Mouse (Mus musculus): ENCODE results near the gene Slc22a28.
"Not testable (repeated sequence)": the region's sequence is repeated elsewhere in the genome, so short reads cannot be mapped to it uniquely, and the experiment has no call there.

Slc22a28 gene

GRCm38 (mm10) chr19:8131881-8132280 is at the start of gene Slc22a28:
Gene Slc22a28 (minus strand): TSS chr19:8131982.
- DNase-seq: not testable (repeated sequence)

- no peak for DNase-seq
These were observed 17.2 kb upstream of the Slc22a28 start for GRCm38 (mm10) chr19:8148787-8149523.

GRCm38 (mm10) chr19:8142716-8143115 is 10.9 kb upstream of the Slc22a28 start:
- DNase-seq: not testable (repeated sequence)

DNA sequence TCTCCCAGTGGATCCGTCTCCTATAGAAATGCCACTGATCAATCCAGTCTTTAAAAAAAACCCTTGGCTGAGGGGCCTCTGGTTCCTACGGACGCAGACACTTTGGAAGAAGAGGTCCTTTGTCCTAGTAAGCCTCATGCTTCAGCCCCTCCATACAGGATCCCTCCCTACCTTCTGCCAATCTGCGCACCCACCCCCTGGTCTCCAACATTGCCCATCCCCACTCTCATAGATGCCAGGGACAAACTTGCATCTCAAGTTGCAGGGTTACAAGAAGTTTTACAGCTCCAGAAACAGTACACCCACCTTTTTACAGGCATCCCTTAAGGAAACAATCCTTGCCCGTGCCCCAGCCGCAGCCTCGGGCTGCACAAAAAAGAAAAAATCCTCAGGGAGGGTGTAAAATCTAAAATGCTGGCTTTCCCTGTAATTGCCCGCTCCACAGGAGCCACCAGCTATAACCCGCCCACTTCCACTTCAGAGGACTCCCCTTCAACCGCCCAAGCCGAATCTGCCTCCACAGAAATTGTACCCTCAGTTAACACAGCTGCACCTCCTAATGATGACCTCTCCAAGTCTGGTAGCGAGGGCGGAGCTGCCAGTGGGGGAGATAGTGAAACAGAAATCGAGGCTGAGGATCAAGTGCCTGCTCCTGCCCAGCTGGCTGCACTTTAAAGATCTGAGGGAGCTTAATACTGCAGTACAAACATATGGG is 2.5 kb upstream of the Slc22a28 start:
- not testable (repeated sequence) for DNase-seq

GRCm38 (mm10) chr19:8019904-8020349 is 111.9 kb downstream of the Slc22a28 start:
- no peak for DNase-seq

DNA sequence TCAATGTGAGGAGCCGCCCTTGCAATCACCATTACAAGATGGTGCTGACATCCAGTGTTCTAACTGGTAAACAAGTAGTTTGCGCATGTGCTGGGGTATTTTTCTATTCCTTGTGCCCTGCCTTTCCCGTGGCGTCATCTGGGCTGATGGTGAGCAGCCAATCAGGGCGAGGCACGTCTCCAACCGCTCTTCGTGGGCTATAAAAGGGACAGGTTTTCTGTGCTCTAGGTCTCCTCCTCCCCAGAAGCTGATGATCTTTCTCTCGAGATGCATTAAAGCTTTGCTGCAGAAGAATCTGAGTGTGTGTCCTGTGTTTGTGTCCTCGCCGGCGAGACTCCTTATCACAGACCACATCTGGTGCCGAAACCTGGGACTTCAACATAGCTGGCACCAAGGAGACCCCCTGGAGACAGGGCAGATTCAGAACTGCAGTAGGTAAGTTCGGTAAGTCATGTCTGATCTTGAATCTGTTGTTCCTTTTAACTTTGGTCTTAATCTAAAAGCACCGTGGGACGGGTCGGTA is 112.4 kb downstream of the Slc22a28 start:
- not testable (repeated sequence) for DNase-seq

DNA sequence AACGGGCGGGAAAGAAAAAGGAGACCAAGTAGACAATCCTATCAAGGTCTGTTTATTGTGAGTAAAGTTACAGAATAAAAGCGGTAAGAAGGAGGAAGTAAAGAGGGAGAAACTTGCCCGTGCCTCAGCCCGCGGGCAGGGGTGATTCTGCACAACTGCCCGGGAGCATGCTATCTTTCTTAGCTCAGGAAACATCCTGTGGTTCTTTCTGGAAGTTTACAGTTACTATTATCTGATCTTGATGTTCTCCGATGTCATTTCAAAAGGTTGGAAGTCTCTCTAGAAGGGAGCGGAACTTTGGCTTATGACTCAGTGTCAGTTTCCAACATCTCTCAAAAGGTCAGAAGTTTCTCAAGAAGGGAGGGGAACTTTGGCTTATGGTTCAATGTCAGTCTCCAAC is 113.2 kb downstream of the Slc22a28 start:
- not testable (repeated sequence) for DNase-seq
